Mouse (Mus musculus) brain, embryonic 14.5 days (tissue): ENCODE measurements at regions not wholly inside any gene's neighbourhood (a gene's known extent, or its start where the extent isn't known, plus 50 kb on each side); places are given as distances from the start of the nearest gene placed in this dataset.
A peak's percentile ranks its signal among the peaks of the same experiment; 100 is the strongest.
"Not testable (repeated sequence)": the region's sequence is repeated elsewhere in the genome, so short reads cannot be mapped to it uniquely, and the experiment has no call there.

Experiments
- DNase-seq: peaks from one replicate; pipeline ENCODE4 v3.0.0-alpha.2; 2011; ENCODE audit warnings: low read depth
- CTCF ChIP-seq: fragments of 200-500 bp; IDR thresholded peaks from 2 replicates; pipeline ENCODE4 v1.5.1; 2012; ENCODE audit warnings: inconsistent platforms, mild to moderate bottlenecking, moderate library complexity, borderline replicate concordance; ENCODE audit not compliant: insufficient read depth, insufficient read length; ENCODE audit errors: extremely low read depth
- POLR2A ChIP-seq: fragments of 200-500 bp; IDR thresholded peaks from 2 replicates; pipeline ENCODE4 v1.6.1; 2012; ENCODE audit warnings: mild to moderate bottlenecking, inconsistent platforms, borderline replicate concordance; ENCODE audit not compliant: poor library complexity, insufficient read depth, insufficient read length, severe bottlenecking; ENCODE audit errors: extremely low read depth

GRCm38 (mm10) chr16:77719377-77719776 is 117.5 kb upstream of the Gm11146 start:
- no peak for DNase-seq
- TF ChIP-seq POLR2A (no peak), CTCF (no peak)

- DNase-seq, result not testable (repeated sequence)
These were observed 115.9 kb upstream of the Gm11146 start for GRCm38 (mm10) chr16:77717766-77718165.

- peak; percentile 28 for DNase-seq
These were observed 102.8 kb upstream of the Gm11146 start for GRCm38 (mm10) chr16:77704726-77705125.

GRCm38 (mm10) chr16:77695443-77695842 is 93.5 kb upstream of the Gm11146 start:
- DNase-seq, result no peak
- TF ChIP-seq POLR2A (no peak), CTCF (no peak)

More at GRCm38 (mm10) chr16:77704726-77705125, 102.8 kb upstream of the Gm11146 start:
- TF ChIP-seq POLR2A (no peak), CTCF (no peak)

GRCm38 (mm10) chr16:77687056-77687839 is 85.4 kb upstream of the Gm11146 start:
- no peak for DNase-seq
- no peak for TF ChIP-seq POLR2A
- TF ChIP-seq CTCF, result no peak

GRCm38 (mm10) chr16:77685651-77686190 is 83.8 kb upstream of the Gm11146 start:
- TF ChIP-seq CTCF, result no peak
- DNase-seq, result peak; percentile 96

- TF ChIP-seq POLR2A (no peak), CTCF (no peak)
- DNase-seq, result peak; percentile 67
These were observed 82.6 kb upstream of the Gm11146 start for GRCm38 (mm10) chr16:77684521-77684920.

- TF ChIP-seq POLR2A, result no peak
- TF ChIP-seq CTCF, result no peak
- DNase-seq, result peak; percentile 72
These were observed 77.3 kb upstream of the Gm11146 start for GRCm38 (mm10) chr16:77679234-77679633.

GRCm38 (mm10) chr16:77676805-77677204 is 74.9 kb upstream of the Gm11146 start:
- no peak for TF ChIP-seq POLR2A
- TF ChIP-seq CTCF, result no peak
- DNase-seq, result peak; percentile 44

GRCm38 (mm10) chr16:77675885-77676597 is 74.1 kb upstream of the Gm11146 start:
- peak; percentile 80 for DNase-seq
- TF ChIP-seq POLR2A (no peak), CTCF (no peak)

- TF ChIP-seq CTCF, result no peak
- TF ChIP-seq POLR2A, result no peak
- no peak for DNase-seq
These were observed 69.4 kb upstream of the Gm11146 start for GRCm38 (mm10) chr16:77671253-77671652.

GRCm38 (mm10) chr16:77665781-77666180 is 63.9 kb upstream of the Gm11146 start:
- DNase-seq, result no peak
- TF ChIP-seq CTCF (no peak), POLR2A (no peak)

GRCm38 (mm10) chr16:77662107-77662518 is 60.2 kb upstream of the Gm11146 start:
- TF ChIP-seq POLR2A, result no peak
- no peak for TF ChIP-seq CTCF
- peak; percentile 97 for DNase-seq

- DNase-seq, result peak; percentile 63
- no peak for TF ChIP-seq CTCF
- no peak for TF ChIP-seq POLR2A
These were observed 51.4 kb upstream of the Gm11146 start for GRCm38 (mm10) chr16:77653306-77653705.
